Mouse (Mus musculus): Measurements from ENCODE around the gene Mtus2.

DNA sequence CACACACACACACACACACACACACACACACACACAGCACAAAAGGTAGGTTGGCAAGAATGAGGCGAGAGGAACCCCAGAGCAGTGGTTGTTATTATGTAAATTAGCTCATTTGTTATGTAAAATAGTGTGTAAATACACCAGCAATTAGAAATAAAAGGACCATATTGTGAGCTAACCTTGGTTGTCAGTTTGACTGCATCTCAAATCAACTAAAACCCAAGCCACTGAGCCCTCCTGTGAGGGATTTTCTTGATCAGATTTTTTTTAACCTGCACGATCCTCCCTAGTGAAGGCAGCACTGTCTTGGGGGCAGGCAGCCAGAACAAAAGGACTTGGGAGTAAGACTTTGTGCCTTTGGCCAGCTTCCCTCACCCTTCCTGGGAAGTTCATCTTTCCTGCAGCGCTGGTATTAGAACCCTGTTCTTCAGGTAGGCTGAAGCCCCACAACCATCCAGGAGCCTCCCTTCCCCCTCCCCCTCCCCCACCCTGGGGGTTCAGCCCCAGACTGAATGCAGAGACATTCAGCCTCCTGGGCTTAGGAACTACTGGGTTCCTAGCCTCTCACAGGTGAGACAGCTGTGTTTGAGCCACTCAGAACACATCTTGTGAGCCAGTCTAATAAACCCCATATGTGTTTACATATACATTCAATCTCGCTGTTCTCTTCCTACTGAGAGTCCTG, 218.8 kb downstream of the Mtus2 start:
- TF ChIP-seq CHD2 (IDR thresholded peaks at IDR 0.05; ENCODE audit: low read length), result no peak
- TF ChIP-seq POLR2AphosphoS2 (IDR thresholded peaks at IDR 0.05; ENCODE audit: low read length), result no peak
- no peak for TF ChIP-seq MAZ (IDR thresholded peaks at IDR 0.05; ENCODE audit: low read depth, low read length)
- no peak for TF ChIP-seq POLR2A (IDR thresholded peaks at IDR 0.05; ENCODE audit: control insufficient read depth in 1 of 2, insufficient read depth in 1 of 2, low read depth in 1 of 2, low read length in 2 of 2, poor library complexity in 1 of 2)
- TF ChIP-seq ZNF384 (IDR thresholded peaks at IDR 0.05; ENCODE audit: low read depth, low read length), result no peak
- TF ChIP-seq CTCF (IDR thresholded peaks at IDR 0.05 in 2 of 3, conservative IDR thresholded peaks at IDR 0.05 in 1 of 3; ENCODE audit: control insufficient read depth in 1 of 3, insufficient read depth in 1 of 3, low read depth in 2 of 3, low read length in 3 of 3, poor library complexity in 1 of 3, severe bottlenecking in 1 of 3), result no peak
- TF ChIP-seq MXI1 (IDR thresholded peaks at IDR 0.05; ENCODE audit: low read depth, low read length), result no peak
- TF ChIP-seq HCFC1 (IDR thresholded peaks at IDR 0.05; ENCODE audit: low read depth, low read length), result no peak
- TF ChIP-seq USF2 (IDR thresholded peaks at IDR 0.05; ENCODE audit: borderline replicate concordance in 1 of 2, insufficient read depth in 1 of 2, low read depth in 1 of 2, low read length in 2 of 2), result no peak
- no peak for TF ChIP-seq BHLHE40 (IDR thresholded peaks at IDR 0.05; ENCODE audit: borderline replicate concordance, low read depth, low read length)
- no peak for TF ChIP-seq POLR2AphosphoS5 (IDR thresholded peaks at IDR 0.05; ENCODE audit: borderline replicate concordance, low read depth, low read length)
- no peak for TF ChIP-seq RCOR1 (IDR thresholded peaks at IDR 0.05; ENCODE audit: low read depth, low read length)
